Mouse (Mus musculus) CH12.LX (cell line): Measurements from ENCODE around the gene Slc9a8. TPM values are rescaled to one million over a fixed set of nuclear protein-coding genes. Genes with fewer than 3 reads are reported as not detected.
"Not testable (repeated sequence)": the region's sequence is repeated elsewhere in the genome, so short reads cannot be mapped to it uniquely, and the experiment has no call there.

Source experiments
- DNase-seq: peaks from one replicate; pipeline ENCODE4 v3.0.0-alpha.2; 2013; ENCODE audit errors: extremely low read depth
- H3K27ac ChIP-seq: 2 replicates; pipeline ENCODE4 v1.5.1; 2012; ENCODE audit warnings: low read depth, mild to moderate bottlenecking, control low read depth, moderate library complexity; ENCODE audit not compliant: insufficient read depth
- H3K27me3 ChIP-seq: replicated peaks from 2 replicates; pipeline ENCODE3; 2012; ENCODE audit warnings: inconsistent platforms
- H3K36me3 ChIP-seq, 2 experiments: replicated peaks in 1 of 2; 2 replicates each; pipeline versions ENCODE3 to v1.6.1; 2012; ENCODE audit warnings: inconsistent platforms in 1 of 2, low read length in 1 of 2, mild to moderate bottlenecking in 1 of 2, mixed read lengths in 1 of 2, moderate library complexity in 1 of 2; ENCODE audit not compliant: control insufficient read depth in 1 of 2, insufficient read depth in 1 of 2
- H3K4me1 ChIP-seq, 2 experiments: 2 replicates each; pipeline ENCODE4 v1.6.1; 2012; ENCODE audit warnings: inconsistent platforms in 1 of 2, moderate library complexity in 1 of 2; ENCODE audit not compliant: insufficient read depth in 2 of 2, control insufficient read depth in 1 of 2
- H3K4me2 ChIP-seq: 2 replicates; pipeline ENCODE4 v1.6.1; 2012; ENCODE audit warnings: low read depth, mild to moderate bottlenecking, control low read depth; ENCODE audit not compliant: poor library complexity, insufficient read depth, severe bottlenecking
- H3K4me3 ChIP-seq, 3 experiments: fragments of 150-350 bp in 1 of 3; sonication (generic) in 1 of 3; replicated peaks in 1 of 3; 2 replicates each; pipeline versions ENCODE3 to v1.5.1; 2011 to 2012; ENCODE audit warnings: low read depth in 2 of 3, low read length in 2 of 3, mild to moderate bottlenecking in 2 of 3, moderate library complexity in 2 of 3, control low read depth in 1 of 3, improper control_type of control experiment in 1 of 3, inconsistent platforms in 1 of 3, mixed read lengths in 1 of 3; ENCODE audit not compliant: poor library complexity in 1 of 3
- H3K79me2 ChIP-seq: replicated peaks from 2 replicates; pipeline ENCODE4 v1.6.1; 2012; ENCODE audit warnings: mild to moderate bottlenecking, moderate library complexity; ENCODE audit not compliant: control insufficient read depth, poor library complexity, insufficient read depth, severe bottlenecking; ENCODE audit errors: extremely low read depth
- H3K9ac ChIP-seq: 2 replicates; pipeline ENCODE4 v1.6.1; 2012; ENCODE audit warnings: low read depth, mild to moderate bottlenecking, control low read depth, moderate library complexity; ENCODE audit not compliant: insufficient read depth
- H3K9me3 ChIP-seq: replicated peaks from 2 replicates; pipeline ENCODE3; 2012; ENCODE audit warnings: low read length, inconsistent platforms, mixed read lengths
- CHD1 ChIP-seq: IDR thresholded peaks from 2 replicates; pipeline ENCODE4 v1.6.1; 2012; ENCODE audit warnings: low read depth, low read length, improper control_type of control experiment, inconsistent platforms
- CHD2 ChIP-seq: IDR thresholded peaks from 2 replicates; pipeline ENCODE4 v1.6.1; 2011; ENCODE audit warnings: low read length, improper control_type of control experiment
- EP300 ChIP-seq: IDR thresholded peaks from 2 replicates; pipeline ENCODE4 v1.6.1; 2011; ENCODE audit warnings: low read length, improper control_type of control experiment
- GABPA ChIP-seq: IDR thresholded peaks from 2 replicates; pipeline ENCODE4 v1.6.1; 2012; ENCODE audit warnings: low read depth, low read length, improper control_type of control experiment, inconsistent platforms; ENCODE audit not compliant: insufficient replicate concordance
- HCFC1 ChIP-seq: IDR thresholded peaks from 2 replicates; pipeline ENCODE4 v1.6.1; 2012; ENCODE audit warnings: low read depth, mild to moderate bottlenecking, inconsistent platforms, low read length, improper control_type of control experiment
- IRF4 ChIP-seq: IDR thresholded peaks from 2 replicates; pipeline ENCODE4 v1.6.1; 2014; ENCODE audit warnings: low read depth, mild to moderate bottlenecking, inconsistent platforms, low read length, improper control_type of control experiment
- MAFK ChIP-seq: IDR thresholded peaks from 2 replicates; pipeline ENCODE4 v1.6.1; 2011; ENCODE audit warnings: low read length, improper control_type of control experiment; ENCODE audit not compliant: insufficient replicate concordance
- MAX ChIP-seq: IDR thresholded peaks from 2 replicates; pipeline ENCODE4 v1.6.1; 2011; ENCODE audit warnings: low read length, improper control_type of control experiment
- MAZ ChIP-seq: IDR thresholded peaks from 2 replicates; pipeline ENCODE4 v1.6.1; 2012; ENCODE audit warnings: low read depth, mild to moderate bottlenecking, inconsistent platforms, low read length, improper control_type of control experiment, moderate library complexity
- MYC ChIP-seq: IDR thresholded peaks from 2 replicates; pipeline ENCODE4 v1.6.1; 2011; ENCODE audit warnings: low read depth, mild to moderate bottlenecking, improper control_type of control experiment, low read length
- NELFE ChIP-seq: IDR thresholded peaks from 2 replicates; pipeline ENCODE4 v1.6.1; 2011; ENCODE audit warnings: low read depth, low read length, improper control_type of control experiment
- NRF1 ChIP-seq: IDR thresholded peaks from 2 replicates; pipeline ENCODE4 v1.6.1; 2014; ENCODE audit warnings: low read depth, mild to moderate bottlenecking, inconsistent platforms, low read length, improper control_type of control experiment, moderate library complexity
- RCOR1 ChIP-seq: conservative IDR thresholded peaks from 2 replicates; pipeline ENCODE4 v1.6.1; 2012; ENCODE audit warnings: low read depth, mild to moderate bottlenecking, inconsistent platforms, low read length, improper control_type of control experiment
- SIN3A ChIP-seq: IDR thresholded peaks from 2 replicates; pipeline ENCODE4 v1.6.1; 2012; ENCODE audit warnings: low read length, improper control_type of control experiment, inconsistent platforms
- SMC3 ChIP-seq: IDR thresholded peaks from 2 replicates; pipeline ENCODE4 v1.6.1; 2011; ENCODE audit warnings: low read depth, low read length, improper control_type of control experiment
- TBP ChIP-seq: conservative IDR thresholded peaks from 2 replicates; pipeline ENCODE4 v1.6.1; 2011; ENCODE audit warnings: low read depth, low read length, improper control_type of control experiment
- TCF12 ChIP-seq: IDR thresholded peaks from 2 replicates; pipeline ENCODE4 v1.6.1; 2014; ENCODE audit warnings: low read depth, mild to moderate bottlenecking, inconsistent platforms, low read length, improper control_type of control experiment
- USF1 ChIP-seq: IDR thresholded peaks from 2 replicates; pipeline ENCODE4 v1.6.1; 2014; ENCODE audit warnings: low read depth, mild to moderate bottlenecking, inconsistent platforms, low read length, improper control_type of control experiment
- ZMIZ1 ChIP-seq: IDR thresholded peaks from 2 replicates; pipeline ENCODE4 v1.6.1; 2012; ENCODE audit warnings: low read depth, mild to moderate bottlenecking, inconsistent platforms, low read length, improper control_type of control experiment
- dilution Hi-C: fragments of 300-500 bp; cut with MboI; formaldehyde crosslinking; loops from 2 replicates; pipeline ENCODE4 v1.14.3; 2020; ENCODE audit warnings: low sequenced_read_pairs; ENCODE audit not compliant: extremely low pct_unique_long_range_greater_than_20kb, extremely low pct_ligation_motif_present
- in situ Hi-C: fragments of 300-500 bp; cut with MboI; formaldehyde crosslinking; loops from 3 replicates; pipeline ENCODE4 v1.14.3; 2019; ENCODE audit warnings: low sequenced_read_pairs, low pct_ligation_motif_present, low pct_unique_long_range_greater_than_20kb, mixed read lengths
- polyA plus RNA-seq: library from polyadenylated mRNA; unstranded; fragments of >175 nt; gene quantifications from 2 replicates; pipeline ENCODE4 v1.2.1, GENCODE M21; 2012; ENCODE audit warnings: low read depth; ENCODE audit not compliant: insufficient read length
- total RNA-seq, 2 experiments: library from RNA; depleted of rRNA; stranded (reverse); fragments of 300-350 nt in 1 of 2; fragments of >200 nt in 1 of 2; gene quantifications; 2 replicates each; pipeline ENCODE4 v1.2.3; 2012 to 2014

Slc9a8 gene
- total and polyA plus RNA-seq, 3 experiments = 14.5 to 26.0 (median 25.0) TPM

GRCm38 (mm10) chr2:167394426-167394825, 27.1 kb upstream of the Slc9a8 start:
- dilution Hi-C loops = no loop called here
- Histone ChIP-seq H3K4me2 (no peak overlapping the region), H3K9ac (no peak overlapping the region), H3K27ac (no peak overlapping the region), H3K27me3 (no peaks in the 10 kb centered on the region), H3K4me1 (no peaks in the 10 kb centered on the region), H3K36me3 (no peaks in the 10 kb centered on the region), H3K79me2 (no peaks in the 10 kb centered on the region; the same call in 1 of the 2 replicates), H3K9me3 (peaks cover 3% of the 10 kb centered on the region), H3K4me3 (no peak overlapping the region)
- no peak for DNase-seq
- in situ Hi-C loops = no loop called here
- TF ChIP-seq GABPA = no peak
- no peak for TF ChIP-seq TCF12
- no peak for TF ChIP-seq IRF4
- TF ChIP-seq CHD2 = no peak
- TF ChIP-seq CHD1 = no peak
- no peak for TF ChIP-seq SMC3
- TF ChIP-seq USF1 = no peak
- TF ChIP-seq ZMIZ1 = no peak
- TF ChIP-seq MYC = no peak

GRCm38 (mm10) chr2:167396420-167396819, 25.1 kb upstream of the Slc9a8 start:
- H3K36me3 ChIP-seq, H3K4me2 ChIP-seq, H3K4me1 ChIP-seq, H3K79me2 ChIP-seq, H3K9me3 ChIP-seq, dilution Hi-C loops, H3K4me3 ChIP-seq, H3K9ac ChIP-seq, DNase-seq, H3K27ac ChIP-seq, H3K27me3 ChIP-seq, in situ Hi-C loops: not testable (repeated sequence)
- TF ChIP-seq TBP = 0 out of 2 replicates have a peak, but pooled peaks have one; percentile 16

GRCm38 (mm10) chr2:167399012-167399411, 22.5 kb upstream of the Slc9a8 start:
- H3K9ac ChIP-seq = no peak overlapping the region
- H3K27ac ChIP-seq = no peak overlapping the region
- dilution Hi-C loops (no loop called here), in situ Hi-C loops (no loop called here)
- TF ChIP-seq HCFC1 = no peak
- no peak for TF ChIP-seq NELFE
- TF ChIP-seq NRF1 = no peak
- no peak for TF ChIP-seq MAZ
- TF ChIP-seq TCF12 = no peak
- TF ChIP-seq SIN3A = no peak
- TF ChIP-seq TBP = no peak
- no peak for TF ChIP-seq MAX
- TF ChIP-seq EP300 = no peak
- no peak for TF ChIP-seq RCOR1
- TF ChIP-seq MAFK = no peak
- no peak overlapping the region for H3K4me3 ChIP-seq
- no peak overlapping the region for H3K4me2 ChIP-seq
- H3K79me2 ChIP-seq = no peaks in the 10 kb centered on the region; the same call in 1 of the 2 replicates
- H3K4me1 ChIP-seq = no peaks in the 10 kb centered on the region
- H3K36me3 ChIP-seq = no peaks in the 10 kb centered on the region
- H3K9me3 ChIP-seq = no peaks in the 10 kb centered on the region
- no peaks in the 10 kb centered on the region for H3K27me3 ChIP-seq
- DNase-seq = no peak
